Mouse (Mus musculus) c-Kit-positive CD71-positive TER-119-negative erythroid progenitor cells, embryonic 14.5 days (primary cell): ENCODE measurements around the gene Slc25a45.

Source experiments
- DNase-seq: peaks from one replicate; pipeline ENCODE4 v3.0.0-alpha.2; 2013; ENCODE audit warnings: low read depth

Gene Slc25a45

DNA sequence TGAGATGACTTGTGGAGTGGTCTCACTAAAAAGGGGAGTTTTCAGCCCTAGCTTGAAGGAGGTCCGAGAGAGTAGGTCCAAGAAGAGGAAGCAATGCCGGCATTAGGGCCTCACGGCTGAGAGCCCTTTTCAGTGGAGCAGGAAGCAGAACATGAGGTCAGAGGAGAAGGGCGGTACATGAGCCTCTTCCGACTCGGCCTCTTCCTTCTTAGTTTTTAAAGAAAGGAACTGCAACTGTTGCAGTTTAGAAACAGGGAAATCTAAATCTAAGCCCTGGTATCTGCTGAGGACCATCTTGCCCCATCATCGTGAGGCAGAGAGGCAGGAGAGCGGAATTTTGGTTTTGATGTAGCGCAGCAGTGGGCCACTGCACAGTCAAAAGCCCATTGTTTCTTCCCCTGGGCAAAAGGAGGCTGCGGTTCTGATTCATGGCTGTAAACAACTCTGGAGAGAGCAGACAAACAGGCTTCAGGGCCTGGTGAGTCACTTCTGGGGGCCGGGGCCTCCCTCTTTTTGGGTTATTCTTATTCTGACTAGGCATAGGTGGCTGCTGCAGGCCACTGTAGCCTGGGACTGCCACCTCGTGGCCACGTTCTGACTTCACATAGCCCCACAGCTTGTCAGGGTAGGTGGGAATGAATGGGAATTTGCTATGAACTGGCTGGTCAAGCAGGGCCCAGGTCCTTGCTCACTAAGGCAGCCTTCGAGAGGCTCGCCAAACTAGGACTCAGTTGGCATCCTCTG, at the start of gene Slc25a45:
Gene Slc25a45 (plus strand): TSS at position 191 of the 744 bp plus-strand sequence.
- peak; percentile 42 for DNase-seq

DNA sequence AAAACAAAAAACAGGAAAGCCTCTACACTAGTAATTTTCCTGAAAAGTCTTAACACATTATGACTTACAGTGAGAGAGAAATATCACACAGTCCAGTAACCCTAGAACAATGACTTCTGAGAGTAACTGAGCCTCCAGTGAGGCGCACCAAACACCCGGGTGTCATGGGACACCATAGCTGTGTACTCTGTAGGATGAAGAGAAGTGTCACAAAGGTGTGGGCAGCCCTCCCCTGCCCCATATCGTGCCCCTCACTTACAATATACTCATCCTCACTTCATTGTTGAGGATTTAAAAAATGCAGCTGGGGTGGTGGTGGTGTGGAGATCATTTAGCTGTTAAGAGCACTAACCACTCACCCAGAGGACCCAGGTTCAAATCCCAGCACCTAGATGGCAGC, 49.5 kb upstream of the Slc25a45 start:
- DNase-seq: no peak

DNA sequence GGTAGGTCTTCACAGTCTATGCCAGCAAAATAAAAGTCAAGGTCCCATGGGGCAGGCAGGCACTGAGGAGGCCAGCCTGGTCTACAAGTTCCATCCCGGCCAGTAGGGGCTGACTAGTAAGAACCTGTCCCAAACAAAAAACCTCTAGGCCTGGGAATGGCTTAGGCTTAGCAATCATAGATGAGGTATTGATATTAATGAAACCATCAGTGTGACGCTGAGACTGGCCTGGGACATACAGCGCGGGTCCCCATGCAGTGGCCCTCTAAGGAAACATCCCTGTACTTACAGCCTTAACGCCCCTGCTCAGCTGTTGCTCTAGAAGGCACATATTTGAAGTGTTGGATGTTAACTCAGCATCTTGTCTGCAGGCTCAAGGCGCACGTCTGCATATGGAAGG, 48.7 kb upstream of the Slc25a45 start:
- DNase-seq: no peak

DNA sequence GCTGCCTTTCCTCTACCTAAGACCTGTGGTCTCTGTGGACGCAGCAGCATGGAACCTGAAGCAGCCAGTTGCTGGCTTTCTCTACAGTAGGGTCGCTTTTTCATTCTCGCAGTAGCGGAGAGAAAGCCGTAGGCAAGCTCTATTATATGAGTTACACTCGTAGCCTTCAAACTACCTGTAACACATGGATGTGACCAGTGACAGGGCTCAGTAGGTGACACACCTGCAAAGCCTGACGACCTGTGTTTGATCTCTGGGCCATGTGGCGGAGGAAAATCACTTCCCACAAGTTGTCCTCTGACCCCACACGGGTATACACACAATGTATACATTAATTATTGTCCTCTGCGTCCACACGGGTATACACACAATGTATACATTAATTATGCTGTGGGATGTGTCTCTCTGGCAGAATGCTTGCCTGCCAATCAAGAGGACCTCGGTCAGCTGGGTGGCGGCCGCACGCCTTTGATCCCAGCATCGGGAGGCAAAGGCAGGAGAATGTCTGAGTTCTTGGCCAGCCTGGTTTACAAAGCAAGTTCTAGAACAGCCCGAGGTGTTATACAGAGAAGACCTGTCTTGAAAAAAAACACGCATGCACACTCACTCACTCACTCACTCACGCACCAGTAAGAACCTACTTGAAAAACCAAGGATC, 47.5 kb upstream of the Slc25a45 start:
- DNase-seq: no peak

DNA sequence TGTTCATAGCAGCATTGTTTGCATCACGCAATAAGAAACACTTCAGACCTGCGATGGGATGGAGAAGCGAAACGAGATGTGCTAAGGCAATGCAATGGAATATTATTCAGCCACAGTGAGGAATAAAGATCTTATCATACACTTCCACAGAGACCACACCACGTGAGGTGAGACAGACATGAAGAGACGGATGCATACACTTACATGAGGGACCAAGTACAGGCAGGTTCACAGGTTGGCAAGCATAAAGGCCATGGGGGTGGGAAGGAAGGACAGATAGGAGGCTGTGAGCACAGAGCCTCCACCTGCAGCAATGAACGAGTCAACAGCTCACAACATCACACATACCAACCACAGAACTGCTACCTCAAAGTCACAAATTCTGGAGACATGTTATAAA, 46.8 kb upstream of the Slc25a45 start:
- no peak for DNase-seq

DNA sequence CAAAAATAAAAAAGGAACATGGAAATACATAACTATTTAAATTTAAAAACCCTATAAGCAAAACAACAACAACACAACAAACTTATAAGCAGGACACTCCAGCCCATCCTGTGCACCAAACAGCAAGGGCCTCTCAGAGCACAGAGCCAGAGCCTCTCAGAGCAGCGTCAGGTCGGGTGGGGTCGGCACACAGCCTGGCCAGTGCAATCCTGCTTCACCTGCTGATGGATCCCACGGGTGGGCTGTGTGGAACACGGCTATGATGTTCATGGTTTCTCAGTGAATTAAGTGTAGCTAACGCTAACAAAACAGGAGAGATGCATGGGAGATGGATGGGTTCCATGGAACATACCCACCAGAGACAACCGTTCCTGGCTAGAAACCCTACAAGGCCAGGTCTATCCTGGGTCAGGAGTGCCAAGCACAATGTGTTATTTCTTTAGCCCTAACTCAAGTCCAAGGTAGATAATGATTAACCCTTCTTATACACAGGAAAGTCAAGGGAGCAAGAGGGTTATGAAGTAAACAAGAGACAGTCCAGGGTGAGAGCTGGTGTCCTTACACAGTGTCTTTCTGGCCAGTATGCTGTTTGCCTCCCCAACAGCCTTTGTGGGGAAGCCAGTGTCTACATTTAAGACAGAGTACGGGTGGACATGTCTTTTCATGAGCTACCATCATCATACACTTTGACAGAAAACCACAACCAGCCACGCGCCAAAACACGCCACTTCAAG, 46.2 kb upstream of the Slc25a45 start:
- DNase-seq: no peak

DNA sequence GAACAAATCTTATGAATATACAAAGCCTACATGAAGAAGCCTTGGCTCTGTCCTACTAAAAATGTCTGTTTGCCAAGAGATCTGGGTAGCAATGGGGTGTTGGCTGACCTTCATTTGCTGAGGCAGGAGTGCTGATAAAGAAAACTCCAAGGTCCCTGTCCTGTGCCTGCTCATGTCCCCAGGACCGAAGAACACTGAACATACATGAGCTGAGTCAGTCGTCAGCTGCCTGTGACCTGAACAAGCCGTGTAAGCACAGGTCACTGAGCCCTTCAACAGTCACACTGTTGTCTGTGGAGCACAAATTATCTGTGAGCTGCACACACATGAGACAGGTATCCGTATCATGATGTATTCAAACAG, 45.7 kb upstream of the Slc25a45 start:
- no peak for DNase-seq

DNA sequence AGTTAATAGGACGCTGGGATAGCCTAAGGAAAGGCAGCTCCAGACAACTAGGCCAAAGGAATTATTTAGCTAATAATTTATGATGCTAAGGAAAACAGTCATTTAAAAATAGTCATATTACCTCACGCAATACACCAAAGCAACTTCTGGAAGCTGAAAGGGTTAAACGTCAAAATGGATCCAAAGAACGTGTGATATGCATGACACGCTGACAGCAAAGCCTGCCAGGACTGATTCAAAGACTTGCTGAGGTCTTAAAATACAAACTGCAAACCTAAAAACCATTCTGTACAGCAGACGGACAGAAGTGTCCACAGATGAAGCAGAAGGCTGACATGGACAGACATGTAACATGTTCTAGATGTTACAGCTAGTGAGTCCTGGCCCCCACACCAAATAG, 45.3 kb upstream of the Slc25a45 start:
- no peak for DNase-seq

DNA sequence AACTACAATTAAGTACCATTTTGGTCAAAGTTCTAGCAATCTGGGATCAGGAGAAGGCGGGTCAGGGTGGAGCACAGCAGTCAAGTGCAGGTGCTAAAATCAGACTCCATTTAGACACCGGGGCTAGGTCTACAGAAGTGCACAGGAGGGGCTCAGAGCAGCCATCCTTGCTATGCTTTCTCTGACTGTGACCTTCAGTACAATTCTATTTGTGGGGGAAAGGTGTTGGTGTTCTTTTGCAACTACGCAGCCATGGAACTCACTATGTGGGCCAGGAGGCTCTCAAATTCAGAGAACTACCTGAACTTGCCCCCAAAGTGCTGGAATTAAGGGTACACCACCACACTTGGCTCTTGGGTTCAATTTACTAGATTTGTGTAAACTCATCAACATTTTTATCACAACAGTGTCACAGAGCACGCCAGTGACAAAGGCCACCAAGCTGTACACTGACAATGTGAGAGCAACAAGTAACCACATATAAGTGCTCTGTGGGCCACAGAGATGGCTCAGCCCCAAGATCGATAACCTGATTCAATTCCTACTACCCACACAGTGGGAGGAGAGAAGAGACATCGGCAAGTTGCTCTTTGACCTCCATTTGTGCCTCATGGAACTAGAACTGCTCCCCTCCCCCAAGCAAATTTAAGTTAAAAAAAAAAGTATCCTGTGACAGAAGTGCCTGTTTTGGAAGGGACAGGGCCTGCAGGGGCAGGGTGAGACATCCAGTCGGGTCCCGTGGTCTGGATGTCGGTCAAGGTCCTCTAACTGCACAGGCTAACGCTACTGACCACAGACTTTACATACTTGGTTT, 44.1 kb upstream of the Slc25a45 start:
- DNase-seq: no peak

DNA sequence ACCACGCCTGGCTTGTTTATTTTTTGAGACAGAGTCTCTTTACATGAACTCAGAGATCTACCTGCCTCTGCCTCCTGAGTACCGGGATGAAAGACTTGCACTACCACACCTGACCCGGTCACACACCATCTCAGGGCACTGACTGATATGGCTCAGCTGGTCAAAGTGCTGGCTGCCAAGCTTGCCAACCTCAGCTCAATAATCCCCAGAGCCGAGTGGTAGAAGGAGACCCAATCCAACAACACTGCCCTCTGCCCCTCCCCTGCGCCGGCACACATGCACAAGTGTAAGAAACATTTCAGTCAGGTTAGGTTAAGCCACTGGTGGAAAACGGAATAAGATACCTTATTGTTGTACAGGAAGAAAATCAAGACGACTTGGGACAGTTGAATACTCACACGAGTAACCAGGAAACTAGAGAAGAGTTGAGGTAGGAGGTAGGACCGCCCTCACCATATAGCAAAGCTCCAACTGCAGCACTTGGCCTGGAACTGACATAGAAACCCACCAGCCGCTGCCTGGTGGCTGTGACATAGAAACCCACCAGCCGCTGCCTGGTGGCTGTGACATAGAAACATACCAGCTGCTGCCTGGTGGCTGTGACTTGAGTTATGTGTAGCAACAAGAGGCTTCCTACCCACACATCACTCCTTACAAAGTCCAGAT, 43.2 kb upstream of the Slc25a45 start:
- DNase-seq: no peak

DNA sequence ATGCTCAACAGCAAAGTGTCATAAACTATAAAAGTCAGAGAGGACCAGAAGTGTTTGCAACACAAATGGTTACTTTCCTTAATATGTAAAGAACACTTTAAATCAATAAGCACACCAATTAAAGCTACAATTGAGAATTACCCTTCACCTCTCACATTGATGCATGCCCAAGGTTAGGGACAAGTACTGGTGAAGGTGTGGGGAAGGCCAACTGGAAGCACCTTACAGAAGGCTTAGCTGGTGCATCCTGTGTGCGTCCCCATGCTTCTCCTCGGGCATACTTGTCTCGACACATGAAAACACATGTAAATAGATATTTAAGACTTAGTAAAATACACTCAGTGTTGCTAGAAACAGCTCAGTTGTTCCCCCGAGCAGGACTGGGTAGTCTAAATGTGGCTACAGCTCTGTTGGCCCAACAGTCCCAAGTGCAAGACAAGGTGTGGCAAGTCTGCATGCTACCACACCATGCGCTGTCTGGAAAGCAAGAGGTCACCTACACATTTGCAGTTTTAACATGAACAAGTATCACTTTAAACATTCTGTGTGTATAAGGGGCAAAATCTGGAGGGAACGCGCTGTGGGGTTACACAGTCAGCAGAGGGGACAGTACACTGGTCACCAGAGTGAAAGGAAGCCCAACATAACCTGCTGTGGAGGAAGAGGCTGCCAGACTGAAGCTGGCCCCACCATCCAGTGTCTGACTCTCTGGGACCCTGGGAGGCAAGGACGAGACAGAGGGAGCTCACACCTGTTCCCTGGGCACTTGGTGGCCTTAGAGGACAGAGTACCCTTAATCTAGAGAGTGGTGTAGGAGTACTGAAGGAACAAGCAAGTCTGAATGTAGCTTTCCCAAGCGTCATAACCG, 42.3 kb upstream of the Slc25a45 start:
- no peak for DNase-seq

DNA sequence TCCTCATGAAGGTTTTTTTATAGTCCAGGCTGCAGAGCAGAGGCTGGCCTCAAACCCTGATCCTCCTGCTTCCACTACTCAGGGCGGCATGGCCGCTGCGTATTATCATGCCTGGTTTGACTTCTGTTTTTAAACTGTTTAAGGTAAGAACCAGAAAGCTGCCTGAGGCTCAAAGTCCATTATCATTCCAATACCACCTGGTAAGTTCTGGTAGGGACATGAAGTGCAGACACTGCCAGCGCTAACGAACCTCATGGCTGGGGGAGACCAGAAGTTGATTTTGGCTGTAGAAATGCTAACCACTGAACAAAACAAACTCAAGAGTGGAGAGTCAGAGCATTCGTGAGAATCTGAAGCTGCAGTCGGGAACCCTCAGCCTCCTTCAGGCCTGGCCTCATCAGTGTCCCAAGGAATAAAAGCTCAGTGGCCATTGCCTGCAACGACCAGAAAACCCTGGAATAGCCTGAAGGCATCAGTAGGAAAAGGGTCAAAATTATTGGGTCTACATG, 41.6 kb upstream of the Slc25a45 start:
- DNase-seq: no peak

DNA sequence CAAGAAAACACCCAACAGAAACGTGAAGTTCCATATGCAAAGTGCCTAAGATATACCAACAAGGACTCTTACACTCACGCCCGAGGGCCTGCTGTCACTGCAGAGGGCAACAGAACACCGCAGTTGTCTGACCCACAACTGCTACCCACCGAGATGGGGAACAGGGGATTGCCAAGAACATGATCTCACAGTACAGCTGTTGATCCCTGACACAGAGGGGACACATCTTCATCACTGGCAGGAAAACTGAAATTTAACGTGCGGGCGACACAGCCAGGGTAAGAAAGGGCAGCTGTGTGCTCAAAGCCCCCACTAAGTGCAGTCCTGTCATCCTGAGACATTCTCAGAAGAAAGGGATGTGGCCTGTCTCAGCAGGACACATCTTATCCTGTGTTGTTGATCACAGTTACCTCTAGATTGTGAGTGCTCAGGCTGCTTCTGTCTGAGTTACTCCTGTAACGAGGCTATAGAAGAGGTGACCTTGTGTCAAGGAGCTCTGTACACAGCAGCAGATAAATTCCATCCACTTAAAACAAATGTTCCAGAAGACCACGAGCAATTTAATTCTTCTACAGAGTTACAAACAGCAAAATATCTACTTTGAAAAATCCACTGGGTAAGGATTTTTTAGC, 40.6 kb upstream of the Slc25a45 start:
- no peak for DNase-seq

DNA sequence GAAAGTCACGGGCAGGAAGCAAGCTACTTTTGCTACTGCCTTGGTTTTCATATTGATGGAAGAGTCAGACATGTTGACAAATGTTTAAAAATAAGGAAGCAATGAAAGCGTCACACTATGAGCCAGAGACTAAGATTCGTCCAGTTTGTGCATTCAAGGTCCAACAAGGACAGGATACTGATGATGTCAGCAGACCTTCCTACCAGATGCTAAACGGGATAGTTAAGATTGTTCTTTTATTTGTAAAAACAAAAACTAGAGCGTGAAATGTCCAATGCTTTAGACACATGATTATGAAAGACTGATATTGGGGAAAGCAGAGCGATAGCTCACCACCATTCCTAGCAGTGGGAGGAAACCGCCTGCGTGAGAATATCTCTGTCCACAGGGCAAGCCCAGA, 40.0 kb upstream of the Slc25a45 start:
- DNase-seq: no peak

DNA sequence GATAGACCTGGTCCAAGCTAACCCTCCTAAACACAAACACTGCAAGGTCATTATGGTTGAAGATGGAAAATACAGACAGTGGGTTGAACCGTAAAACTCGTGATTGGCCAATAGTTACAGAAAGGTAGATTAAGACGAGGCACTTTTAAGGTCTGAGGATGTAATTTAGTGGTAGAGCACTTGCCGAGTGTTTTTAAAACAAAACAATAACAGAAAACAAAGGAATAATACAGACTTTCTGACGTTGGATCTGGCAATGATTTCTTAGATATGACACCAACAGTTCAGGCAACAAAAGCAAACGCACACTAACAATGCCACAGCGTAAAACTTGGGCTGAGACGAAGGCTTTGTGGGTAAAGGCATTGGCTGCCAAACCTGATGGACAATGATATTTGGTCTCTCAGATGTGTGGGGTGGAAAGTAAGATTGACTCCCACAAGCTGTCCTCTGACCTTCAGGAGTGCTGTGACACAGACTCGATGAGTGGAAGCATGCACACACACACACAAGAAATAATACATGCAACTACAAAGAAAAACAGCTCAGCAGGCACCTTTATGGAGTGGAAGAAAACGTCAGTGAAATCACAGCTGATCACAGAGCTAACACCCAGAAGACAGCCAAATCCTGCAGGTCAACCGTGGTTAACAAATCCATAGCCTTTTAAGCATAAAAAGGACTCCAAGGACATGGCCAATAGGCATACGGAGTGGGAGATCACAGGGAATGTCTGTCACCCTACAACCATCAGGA, 39.3 kb upstream of the Slc25a45 start:
- DNase-seq: no peak

DNA sequence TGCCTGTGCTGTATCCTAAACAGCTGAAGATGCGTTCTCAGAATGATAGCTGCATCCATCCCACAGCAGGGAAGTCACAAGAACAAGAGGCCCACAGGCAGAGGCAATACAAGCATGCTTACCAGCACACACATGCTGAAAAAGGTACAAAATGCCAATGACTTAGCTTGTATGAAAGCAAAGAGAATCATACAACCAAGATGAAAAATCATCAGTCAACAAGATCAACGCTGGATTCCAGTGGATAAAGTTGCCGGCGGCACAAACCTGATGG, 38.8 kb upstream of the Slc25a45 start:
- no peak for DNase-seq

DNA sequence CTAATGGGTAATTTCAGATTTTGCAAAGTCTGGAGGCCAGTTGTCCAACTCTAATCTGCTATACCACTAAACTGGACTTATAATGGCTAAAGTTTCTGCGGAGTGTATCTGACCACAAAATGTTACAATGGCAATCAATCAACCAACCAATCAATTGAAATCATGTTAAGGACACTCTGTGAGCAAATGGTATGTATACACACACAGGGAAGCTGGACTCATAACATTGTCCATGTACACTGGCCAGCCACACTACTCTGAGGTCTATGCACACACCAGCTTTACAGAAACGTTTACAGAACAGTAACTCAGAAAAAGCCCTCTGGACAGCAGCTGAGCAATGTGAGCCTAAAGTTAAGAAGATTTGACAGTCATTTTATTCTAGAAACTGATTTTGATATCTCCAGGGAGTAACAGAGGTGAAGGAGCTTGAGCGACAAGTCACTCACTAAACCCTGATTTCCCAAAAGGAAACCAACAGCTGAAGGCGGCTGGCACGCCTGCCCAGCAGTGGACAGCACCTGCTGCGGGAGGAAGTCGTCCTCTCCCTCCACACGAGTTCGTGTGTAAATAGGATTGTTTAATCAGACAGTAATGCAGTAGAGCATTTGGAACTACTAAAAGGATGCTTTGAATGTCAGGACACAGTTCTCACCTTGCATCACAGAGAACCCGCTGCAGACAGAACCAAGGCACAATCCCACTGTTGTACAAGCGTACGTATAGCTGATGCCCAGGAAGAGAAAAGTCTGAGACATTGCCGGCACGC, 38.1 kb upstream of the Slc25a45 start:
- DNase-seq: no peak

DNA sequence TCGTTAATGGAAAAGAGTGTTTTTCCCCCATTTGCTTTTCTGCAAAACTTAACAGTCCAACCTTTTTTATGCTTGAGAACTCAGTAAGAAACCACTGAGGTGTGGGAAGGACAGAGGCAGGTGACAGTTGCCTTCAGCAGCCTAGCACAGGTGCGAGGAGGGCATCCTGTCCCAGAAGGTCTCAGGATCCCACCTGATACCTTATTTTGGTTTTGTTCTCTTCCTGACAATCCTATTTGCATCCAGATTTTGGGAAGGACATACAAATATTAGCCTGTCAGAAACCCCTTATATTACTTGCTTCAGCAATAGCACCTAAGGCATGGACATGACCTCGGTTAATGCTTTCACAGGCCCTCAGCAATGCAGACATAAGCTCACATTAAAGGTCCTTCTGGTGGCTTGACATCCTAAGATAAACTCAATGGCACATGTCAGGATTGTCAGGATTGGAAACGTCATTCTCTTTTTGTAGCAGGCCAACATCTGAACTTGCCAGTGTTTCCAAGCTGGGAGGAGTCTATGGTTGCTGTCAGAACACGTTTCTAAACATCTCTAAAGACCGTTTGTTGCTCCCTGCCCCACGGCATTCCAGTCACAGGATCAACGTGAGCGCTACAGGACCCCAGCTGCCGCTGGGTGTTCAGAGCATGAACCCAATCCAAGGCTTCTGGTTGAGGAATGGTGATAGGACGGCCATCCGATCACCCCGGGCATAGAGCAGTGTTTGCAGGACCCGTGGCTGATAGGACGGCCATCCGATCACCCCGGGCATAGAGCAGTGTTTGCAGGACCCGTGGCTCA, 37.3 kb upstream of the Slc25a45 start:
- DNase-seq: no peak
